8 mouse cellular contexts compared by ENCODE assay signal in genomic region chr10:62500088-62500915, GRCm38 (mm10). TPM values are rescaled to one million over a fixed set of nuclear protein-coding genes. Genes with fewer than 3 reads are reported as not detected.
DNase-seq lines count a peak whose midpoint lies in the region; ATAC-seq lines count a peak whose summit lies in the region.

No protein-coding gene starts in this region.

- H3K9me3 ChIP-seq in forebrain, embryonic 15.5 days: no peaks in the 10 kb centered on the region
- H3K9me3 ChIP-seq in hindbrain, embryonic 14.5 days (ENCODE audit: control insufficient read depth, low read length): no peaks in the 10 kb centered on the region

- no peak overlapping the region for H3K27ac ChIP-seq in forebrain, embryonic 15.5 days (replicated peaks)
- H3K27ac ChIP-seq in hindbrain, embryonic 14.5 days: no peak overlapping the region

- H3K4me1 ChIP-seq in forebrain, embryonic 15.5 days: no peaks in the 10 kb centered on the region
- H3K4me1 ChIP-seq in hindbrain, embryonic 14.5 days (replicated peaks; ENCODE audit: control insufficient read depth, insufficient read depth, low read length): no peaks in the 10 kb centered on the region

- H3K9ac ChIP-seq in forebrain, embryonic 15.5 days (replicated peaks): no peak overlapping the region
- no peak overlapping the region; the same call in 1 of the 2 replicates for H3K9ac ChIP-seq in hindbrain, embryonic 14.5 days

- peak; percentile 53; the same call in 1 of the 2 replicates for ATAC-seq in forebrain, embryonic 15.5 days (replicated peaks)
- ATAC-seq in hindbrain, embryonic 14.5 days (ENCODE audit: low FRiP score): peak; percentile 57; the same call in 1 of the 2 replicates
- ATAC-seq in megakaryocyte, adult 5-6 weeks (ENCODE audit: poor library complexity, severe bottlenecking): peak; percentile 65

- no peaks in the 10 kb centered on the region; the same call in 1 of the 2 replicates for H3K27me3 ChIP-seq in forebrain, embryonic 15.5 days
- no peaks in the 10 kb centered on the region for H3K27me3 ChIP-seq in hindbrain, embryonic 14.5 days (ENCODE audit: control insufficient read depth, insufficient read depth, low read length)

- H3K36me3 ChIP-seq in forebrain, embryonic 15.5 days: no peaks in the 10 kb centered on the region
- H3K36me3 ChIP-seq in hindbrain, embryonic 14.5 days (replicated peaks; ENCODE audit: control insufficient read depth, insufficient read depth): no peaks in the 10 kb centered on the region

- no peak overlapping the region; the same call in 1 of the 2 replicates for H3K4me2 ChIP-seq in forebrain, embryonic 15.5 days (replicated peaks)
- H3K4me2 ChIP-seq in hindbrain, embryonic 14.5 days (replicated peaks): peak overlapping the region; percentile 24; the same call in 1 of the 2 replicates

- DNase-seq in MEL-GATA-1-ER (ENCODE audit: extremely low read depth, low read depth): peak; percentile 82
- peak; percentile 77 for DNase-seq in c-Kit-positive CD71-positive TER-119-negative erythroid progenitor cells, embryonic 14.5 days (ENCODE audit: low read depth)
- DNase-seq in hindbrain, embryonic 14.5 days (ENCODE audit: low spot score): peak; percentile 86
- DNase-seq in left cerebral cortex, adult 18-20 months (ENCODE audit: low spot score in 2 of 2): peak; percentile 57 to 59
- peak; percentile 58 for DNase-seq in retina, postnatal 7 days (ENCODE audit: low read depth, low spot score)
- peak; percentile 59 for DNase-seq in urinary bladder, postnatal 25 days (ENCODE audit: low spot score)

- WGBS in forebrain, embryonic 15.5 days: 25% methylated on average over 15 of the region's 15 CpGs
- 23% methylated on average over 15 of the region's 15 CpGs for WGBS in hindbrain, embryonic 14.5 days

- no peak overlapping the region for H3K4me3 ChIP-seq in forebrain, embryonic 15.5 days
- H3K4me3 ChIP-seq in hindbrain, embryonic 14.5 days (replicated peaks; ENCODE audit: low read length): no peak overlapping the region

RNA-seq across cellular contexts. Expression of gene Vps26a, which starts 13.7 kb away (rescaled TPM):
- 76.1 and 78.8 TPM in 2 replicates for polyA plus RNA-seq in forebrain, embryonic 15.5 days (2015; fragmentation: Nextera tagmentation; extraction: Ambion mirVana)
- 60.3 and 65.7 TPM in 2 replicates for polyA plus RNA-seq in hindbrain, embryonic 14.5 days (2014; fragmentation: Nextera tagmentation; extraction: Ambion mirVana)
- total RNA-seq in left cerebral cortex, adult 18-20 months (2021): 10 to 100 TPM; 49.5 to 51.0 TPM
- total RNA-seq in megakaryocyte, adult 5-6 weeks (2015): 101 and 124 TPM in 2 replicates
- 124 and 146 TPM in 2 replicates for total RNA-seq in megakaryocyte, adult 5-6 weeks (2017)

RNA-seq across cellular contexts. Expression of gene Srgn, which starts 26.9 kb away (rescaled TPM):
- polyA plus RNA-seq in forebrain, embryonic 15.5 days (2015; fragmentation: Nextera tagmentation; extraction: Ambion mirVana): 5.5 and 6.4 TPM in 2 replicates
- 11.5 and 13.8 TPM in 2 replicates for polyA plus RNA-seq in hindbrain, embryonic 14.5 days (2014; fragmentation: Nextera tagmentation; extraction: Ambion mirVana)
- 10 to 100 TPM in 1 of 2 experiments, 1 to 10 TPM in 1; 8.0 to 10.0 TPM for total RNA-seq in left cerebral cortex, adult 18-20 months (2021)
- total RNA-seq in megakaryocyte, adult 5-6 weeks (2015): 646 and 668 TPM in 2 replicates
- total RNA-seq in megakaryocyte, adult 5-6 weeks (2017): 492 and 500 TPM in 2 replicates

RNA-seq across cellular contexts. Expression of gene Supv3l1, which starts 50.8 kb away (rescaled TPM):
- polyA plus RNA-seq in forebrain, embryonic 15.5 days (2015; fragmentation: Nextera tagmentation; extraction: Ambion mirVana): 21.3 and 23.5 TPM in 2 replicates
- polyA plus RNA-seq in hindbrain, embryonic 14.5 days (2014; fragmentation: Nextera tagmentation; extraction: Ambion mirVana): 18.8 and 20.5 TPM in 2 replicates
- total RNA-seq in left cerebral cortex, adult 18-20 months (2021): 10 to 100 TPM; 22.0 to 23.7 TPM
- 14.9 and 20.5 TPM in 2 replicates for total RNA-seq in megakaryocyte, adult 5-6 weeks (2015)
- 19.5 and 20.7 TPM in 2 replicates for total RNA-seq in megakaryocyte, adult 5-6 weeks (2017)

RNA-seq across cellular contexts. Expression of gene 4930507D05Rik, which starts 51.0 kb away (rescaled TPM):
- 1.0 and 1.1 TPM in 2 replicates for polyA plus RNA-seq in forebrain, embryonic 15.5 days (2015; fragmentation: Nextera tagmentation; extraction: Ambion mirVana)
- polyA plus RNA-seq in hindbrain, embryonic 14.5 days (2014; fragmentation: Nextera tagmentation; extraction: Ambion mirVana): 1.3 and 1.8 TPM in 2 replicates
- 1 to 10 TPM in 1 of 2 experiments, under 1 TPM in 1; 0.72 to 1.3 TPM for total RNA-seq in left cerebral cortex, adult 18-20 months (2021)
- not detected in 2 replicates for total RNA-seq in megakaryocyte, adult 5-6 weeks (2015)
- total RNA-seq in megakaryocyte, adult 5-6 weeks (2017): 0.69 TPM in 1 of 2 replicates, not detected in the other

Comparison
In these comparisons a context has a peak if more than half of its experiments do, and no peak if none do; other contexts are left out.
1. RNA of gene Srgn, which starts 26.9 kb away (total RNA-seq): 492 to 668 TPM in megakaryocyte, adult 5-6 weeks; 8.0 to 10.0 TPM in left cerebral cortex, adult 18-20 months; every median in the first group is over 10 times any median in the second.
2. Peak in every context shown above with its lines, with median percentiles within 50 percentile points of each other: DNase-seq and ATAC-seq.